Mouse (Mus musculus): ENCODE measurements around the gene Kcnj12.
A peak's percentile ranks its signal among the peaks of the same experiment; 100 is the strongest.

- TF ChIP-seq EP300 (IDR thresholded peaks at IDR 0.05; ENCODE audit: low read depth) (peak; percentile 92), CTCF (IDR thresholded peaks at IDR 0.05; ENCODE audit: low read depth) (no peak)
Measured at GRCm38 (mm10) chr11:61075361-61076326, 53.3 kb downstream of the Kcnj12 start.

Measured in liver, postnatal 0 days (tissue).